Mouse (Mus musculus) megakaryocyte-erythroid progenitor cell, adult 5 weeks (primary cell): ENCODE measurements around the gene Rtp1. TPM values are rescaled to one million over a fixed set of nuclear protein-coding genes. Genes with fewer than 3 reads are reported as not detected.

Experiments
- polyA plus RNA-seq: library from polyadenylated mRNA; stranded (reverse); fragments of >175 nt; gene quantifications from 2 replicates; pipeline ENCODE4 v1.2.3, GENCODE M21; 2012

The Rtp1 gene
- not detected in 2 replicates for polyA plus RNA-seq

GRCm38 (mm10) chr16:23428647-23429319, at the start of gene Rtp1:
Rtp1 (plus strand) TSS chr16:23429133.

Other genes with a start within 250 kb of the Rtp1 start
- gene St6gal1, start 204.4 kb upstream of the Rtp1 start, polyA plus RNA-seq = 0.66 and 0.70 TPM in 2 replicates
- 2.3 and 3.4 TPM in 2 replicates for gene Rtp4, start 91.2 kb downstream of the Rtp1 start, polyA plus RNA-seq
- not detected in 2 replicates for gene Masp1, start 91.7 kb downstream of the Rtp1 start, polyA plus RNA-seq